Mouse (Mus musculus) thymus, adult 2 months (tissue): Measurements from ENCODE around the gene Cmc2.

Experiments
- CTCF ChIP-seq: fragments of 200-500 bp; IDR thresholded peaks from 2 replicates; pipeline ENCODE4 v1.5.1; 2012; ENCODE audit warnings: mild to moderate bottlenecking, control low read depth, low read length, moderate library complexity, borderline replicate concordance; ENCODE audit not compliant: control insufficient read depth, poor library complexity, insufficient read depth; ENCODE audit errors: extremely low read depth
- POLR2A ChIP-seq: fragments of 200-500 bp; IDR thresholded peaks from 2 replicates; pipeline ENCODE4 v1.6.1; 2012; ENCODE audit warnings: mild to moderate bottlenecking, low read length, control low read depth, moderate library complexity; ENCODE audit not compliant: control insufficient read depth, poor library complexity, insufficient read depth; ENCODE audit errors: extremely low read depth

- TF ChIP-seq POLR2A (no peak), CTCF (no peak)
Observed at GRCm38 (mm10) chr8:116863357-116864021, 57.8 kb downstream of the Cmc2 start.
